Mouse (Mus musculus) limb, embryonic 11.5 days (tissue): ENCODE results near the gene 1700123O20Rik. TPM values are rescaled to one million over a fixed set of nuclear protein-coding genes. Genes with fewer than 3 reads are reported as not detected.

Source experiments
- ATAC-seq: fragments of 200-750 bp; cut with Nextera tagmentation; 2 replicates; pipeline ENCODE4 v1.8.0; 2017; ENCODE audit warnings: low read depth; ENCODE audit not compliant: insufficient number of reproducible peaks, low FRiP score, low TSS enrichment
- DNase-seq: peaks from one replicate; pipeline ENCODE4 v3.0.0-alpha.2; 2015; ENCODE audit warnings: low spot score
- H3K27ac ChIP-seq: fragments of 300-500 bp; sonication (generic); replicated peaks from 2 replicates; pipeline ENCODE4 v1.5.1; 2014; ENCODE audit warnings: low read depth, mild to moderate bottlenecking, low read length
- H3K27me3 ChIP-seq: fragments of 300-500 bp; sonication (generic); 2 replicates; pipeline ENCODE4 v1.6.1; 2014; ENCODE audit warnings: mild to moderate bottlenecking, low read length, mixed read lengths; ENCODE audit not compliant: control insufficient read depth, insufficient read depth
- H3K36me3 ChIP-seq: fragments of 300-500 bp; sonication (generic); 2 replicates; pipeline ENCODE4 v1.6.1; 2014; ENCODE audit warnings: mild to moderate bottlenecking, low read length, moderate library complexity, mixed read lengths; ENCODE audit not compliant: control insufficient read depth, insufficient read depth
- H3K4me1 ChIP-seq: fragments of 300-500 bp; sonication (generic); 2 replicates; pipeline ENCODE4 v1.6.1; 2014; ENCODE audit warnings: low read length, mixed read lengths; ENCODE audit not compliant: control insufficient read depth, insufficient read depth
- H3K4me2 ChIP-seq: fragments of 300-500 bp; sonication (generic); 2 replicates; pipeline ENCODE4 v1.6.1; 2014; ENCODE audit warnings: low read depth, mild to moderate bottlenecking, moderate library complexity; ENCODE audit not compliant: severe bottlenecking
- H3K4me3 ChIP-seq: fragments of 300-500 bp; sonication (generic); 2 replicates; pipeline ENCODE4 v1.5.1; 2014; ENCODE audit warnings: low read depth, low read length
- H3K9ac ChIP-seq: fragments of 300-500 bp; sonication (generic); 2 replicates; pipeline ENCODE4 v1.6.1; 2014; ENCODE audit warnings: mild to moderate bottlenecking, low read length
- H3K9me3 ChIP-seq: fragments of 300-500 bp; sonication (generic); 2 replicates; pipeline ENCODE4 v1.6.1; 2016; ENCODE audit warnings: low read length; ENCODE audit not compliant: control insufficient read depth
- WGBS: fragments of 180-500 bp; shearing (Covaris S2); extraction: QIAGEN DNeasy Blood & Tissue Kit; methylation state at CpG from one replicate; pipeline ENCODE4 v1.1.7; 2014; 5-methylcytosine and 5-hydroxymethylcytosine counted together
- polyA plus RNA-seq: library from polyadenylated mRNA; unstranded; fragments of >200 nt; fragmentation: Nextera tagmentation; extraction: Ambion mirVana; gene quantifications from 2 replicates; pipeline ENCODE4 v1.2.1, GENCODE M21; 2014

1700123O20Rik gene
- polyA plus RNA-seq, 1 experiment from 2014 or later: 114 TPM

DNA sequence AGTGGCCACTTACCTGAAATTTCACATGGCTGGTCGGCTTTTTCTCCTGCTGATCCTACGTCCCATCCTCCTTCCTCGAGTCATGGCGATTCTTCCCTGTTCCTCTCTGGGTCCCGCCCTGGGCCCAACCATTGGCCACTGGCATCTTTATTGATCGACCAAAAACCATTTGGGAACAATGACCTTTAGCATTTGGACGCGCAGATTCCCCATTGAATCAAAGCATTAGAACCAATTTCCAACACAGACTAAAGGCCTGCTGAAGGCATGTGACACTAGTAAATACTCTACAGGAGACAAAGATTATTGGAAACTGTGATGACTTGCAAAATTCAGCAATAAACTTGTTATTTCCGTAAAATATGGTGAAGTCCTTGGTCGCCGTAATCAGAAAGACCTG is 34.0 kb downstream of the 1700123O20Rik start:
- Histone ChIP-seq H3K27me3 (no peaks in the 10 kb centered on the region), H3K27ac (no peak overlapping the region), H3K4me1 (no peaks in the 10 kb centered on the region), H3K36me3 (no peaks in the 10 kb centered on the region), H3K9ac (no peak overlapping the region), H3K4me2 (no peak overlapping the region), H3K4me3 (no peak overlapping the region), H3K9me3 (no peaks in the 10 kb centered on the region)
- ATAC-seq (no peak), DNase-seq (no peak)
- 93% methylated on average over 11 of the region's 11 CpGs for WGBS

DNA sequence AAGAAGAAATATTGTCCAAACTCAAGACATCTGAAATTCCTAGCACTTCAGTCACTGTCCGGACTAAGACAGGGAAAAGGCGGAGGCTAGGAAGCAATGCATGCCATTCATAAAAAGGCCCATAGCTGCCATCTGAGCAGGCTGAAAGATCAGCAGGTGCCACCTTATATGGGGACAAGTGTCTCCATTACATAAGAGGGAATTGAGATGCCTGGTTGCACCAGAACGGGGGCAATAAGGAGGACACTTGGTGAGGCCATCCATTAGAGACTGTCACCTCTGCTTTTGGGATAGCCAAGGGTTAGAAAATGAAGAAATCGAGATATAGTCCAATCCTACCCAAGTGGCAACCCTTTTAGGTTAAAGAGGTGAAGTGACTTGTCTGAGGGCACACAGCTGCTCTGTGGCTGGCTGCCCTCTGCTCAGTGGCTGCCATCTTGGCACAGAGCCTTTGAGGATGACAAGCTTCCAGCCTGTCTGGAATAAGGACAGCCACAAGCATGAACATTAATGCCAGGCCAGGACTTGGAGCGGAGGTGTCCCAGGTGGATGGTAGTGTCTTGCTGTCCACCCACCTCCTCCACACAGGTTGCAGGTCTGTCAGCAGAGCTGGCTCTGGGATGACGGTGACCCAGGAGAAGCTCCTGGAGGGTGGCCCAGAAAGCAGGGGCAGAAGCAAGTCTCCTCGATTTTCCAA is 34.8 kb downstream of the 1700123O20Rik start:
- Histone ChIP-seq H3K27me3 (no peaks in the 10 kb centered on the region), H3K4me1 (no peaks in the 10 kb centered on the region), H3K9ac (no peak overlapping the region), H3K36me3 (no peaks in the 10 kb centered on the region), H3K27ac (no peak overlapping the region), H3K4me2 (no peak overlapping the region), H3K9me3 (no peaks in the 10 kb centered on the region), H3K4me3 (no peak overlapping the region)
- WGBS: 89% methylated on average over 7 of the region's 7 CpGs
- ATAC-seq (no peak), DNase-seq (no peak)

DNA sequence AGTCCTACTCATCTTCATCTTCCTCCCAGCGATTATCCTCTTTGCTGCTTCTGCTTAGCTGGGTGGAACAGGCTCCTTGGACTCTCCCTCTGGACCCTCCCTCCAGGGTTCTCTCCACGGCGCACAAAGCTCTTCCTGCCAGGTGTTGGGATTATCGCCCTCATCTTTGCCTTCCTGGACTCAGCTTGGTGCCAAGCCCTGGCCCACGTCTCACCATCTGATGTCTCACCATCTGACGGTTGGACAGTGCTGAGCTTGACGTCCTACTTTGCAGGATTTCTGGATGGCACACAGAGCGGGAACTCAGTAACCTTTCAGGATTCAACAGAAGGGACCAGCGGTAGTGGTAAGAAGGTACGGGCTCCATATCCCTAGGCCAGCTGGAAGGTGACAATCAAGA is 35.7 kb downstream of the 1700123O20Rik start:
- no peak overlapping the region for H3K9ac ChIP-seq
- no peak overlapping the region for H3K27ac ChIP-seq
- H3K4me1 ChIP-seq: no peaks in the 10 kb centered on the region
- WGBS: 80% methylated on average over 10 of the region's 10 CpGs
- no peak overlapping the region for H3K4me2 ChIP-seq
- no peaks in the 10 kb centered on the region for H3K36me3 ChIP-seq
- ATAC-seq (no peak), DNase-seq (no peak)
- H3K4me3 ChIP-seq: no peak overlapping the region
- no peaks in the 10 kb centered on the region for H3K9me3 ChIP-seq
- H3K27me3 ChIP-seq: no peaks in the 10 kb centered on the region

DNA sequence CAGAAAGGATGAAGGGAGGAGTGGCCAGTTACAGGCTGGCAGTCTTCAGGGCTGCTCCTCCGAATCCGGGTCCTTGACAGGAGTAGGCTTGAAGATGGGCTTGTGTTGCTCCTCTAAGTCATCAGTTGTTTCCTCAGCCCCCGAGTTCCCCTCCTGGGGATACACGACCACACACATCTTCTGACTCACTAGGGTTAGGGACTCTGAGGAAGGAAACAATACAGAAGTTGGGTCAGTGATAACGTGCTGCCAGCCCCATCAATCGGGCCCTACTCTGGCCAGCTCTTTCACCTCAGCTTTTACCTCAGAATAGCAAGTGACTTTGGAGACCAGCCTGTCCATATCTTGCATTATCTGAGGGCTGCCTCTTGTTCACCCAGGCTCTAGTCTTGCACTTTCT is 38.0 kb downstream of the 1700123O20Rik start:
- H3K4me1 ChIP-seq: no peaks in the 10 kb centered on the region
- H3K27ac ChIP-seq: no peak overlapping the region
- H3K4me3 ChIP-seq: no peak overlapping the region
- H3K9me3 ChIP-seq: no peaks in the 10 kb centered on the region
- no peak for DNase-seq
- H3K9ac ChIP-seq: no peak overlapping the region
- H3K36me3 ChIP-seq: no peaks in the 10 kb centered on the region
- no peaks in the 10 kb centered on the region for H3K27me3 ChIP-seq
- 84% methylated on average over 6 of the region's 6 CpGs for WGBS
- no peak overlapping the region for H3K4me2 ChIP-seq
- no peak for ATAC-seq

DNA sequence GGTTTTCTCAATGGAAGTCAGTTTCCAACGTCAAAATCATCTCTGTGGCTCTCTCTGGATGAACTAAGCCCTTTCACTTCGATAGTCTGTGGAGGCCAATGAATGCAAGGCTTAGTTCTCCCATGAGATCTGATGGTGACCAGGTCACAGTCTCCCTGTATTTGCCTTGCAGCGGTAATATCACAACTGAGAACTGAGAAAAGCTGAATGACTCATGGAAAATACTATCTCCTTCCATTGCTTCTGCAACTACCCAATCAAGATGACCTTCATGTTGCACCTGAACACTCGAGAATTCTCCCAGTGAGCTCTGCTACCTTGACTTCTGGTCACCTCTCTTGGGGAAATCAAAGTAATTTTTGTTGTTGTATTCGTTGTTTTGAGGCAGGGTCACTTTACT is 41.5 kb downstream of the 1700123O20Rik start:
- H3K4me3 ChIP-seq: no peak overlapping the region
- no peaks in the 10 kb centered on the region for H3K4me1 ChIP-seq
- ATAC-seq: no peak
- no peaks in the 10 kb centered on the region for H3K9me3 ChIP-seq
- no peaks in the 10 kb centered on the region for H3K27me3 ChIP-seq
- no peak overlapping the region for H3K9ac ChIP-seq
- H3K27ac ChIP-seq: no peak overlapping the region
- WGBS: 79% methylated on average over 5 of the region's 5 CpGs
- H3K36me3 ChIP-seq: no peaks in the 10 kb centered on the region
- H3K4me2 ChIP-seq: no peak overlapping the region
- no peak for DNase-seq

DNA sequence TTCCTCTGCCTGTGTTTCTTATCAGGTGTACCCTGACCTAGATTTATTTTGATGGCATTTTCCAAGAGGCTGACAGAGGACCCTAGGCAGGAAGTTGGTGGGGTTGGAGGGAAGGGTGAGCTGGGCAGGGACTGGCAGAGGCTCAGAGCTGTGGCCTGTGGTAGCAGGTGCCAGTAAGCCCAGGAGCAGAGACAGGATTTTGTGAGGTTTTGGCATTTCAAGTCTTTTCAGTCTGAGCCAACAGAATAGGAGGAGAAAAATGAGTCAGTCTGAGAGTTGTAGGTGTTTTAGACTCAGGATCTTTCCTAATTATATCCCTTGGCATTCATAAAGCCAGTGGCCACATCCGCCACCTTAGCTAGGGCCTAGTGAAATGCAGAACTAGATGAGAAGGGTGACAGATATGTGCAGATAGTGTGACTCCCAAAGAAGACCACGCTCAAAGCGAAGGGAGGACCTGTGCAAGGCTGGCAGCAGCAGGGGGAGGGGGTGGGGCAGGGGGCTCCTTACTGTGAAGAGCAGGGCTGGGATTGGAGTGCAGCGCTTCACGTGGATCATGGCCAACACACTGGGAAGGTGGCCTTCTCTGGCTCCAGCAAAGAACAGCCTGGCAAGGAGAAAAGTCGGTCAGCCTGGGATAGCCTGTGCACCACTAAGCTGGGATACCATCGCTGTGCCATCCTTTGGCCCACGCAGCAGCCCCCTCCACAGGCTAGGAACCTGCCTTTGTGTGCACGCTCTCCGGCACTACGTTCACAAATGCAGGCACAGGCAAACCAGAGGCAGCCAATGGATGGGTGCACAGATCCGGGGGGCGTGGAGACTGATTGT is 43.0 kb downstream of the 1700123O20Rik start:
- Histone ChIP-seq H3K4me3 (no peak overlapping the region), H3K9me3 (no peaks in the 10 kb centered on the region), H3K27me3 (no peaks in the 10 kb centered on the region), H3K4me1 (no peaks in the 10 kb centered on the region), H3K27ac (no peak overlapping the region), H3K9ac (no peak overlapping the region), H3K4me2 (no peak overlapping the region), H3K36me3 (no peaks in the 10 kb centered on the region)
- DNase-seq: no peak
- ATAC-seq: no peak
- WGBS: 72% methylated on average over 13 of the region's 13 CpGs

DNA sequence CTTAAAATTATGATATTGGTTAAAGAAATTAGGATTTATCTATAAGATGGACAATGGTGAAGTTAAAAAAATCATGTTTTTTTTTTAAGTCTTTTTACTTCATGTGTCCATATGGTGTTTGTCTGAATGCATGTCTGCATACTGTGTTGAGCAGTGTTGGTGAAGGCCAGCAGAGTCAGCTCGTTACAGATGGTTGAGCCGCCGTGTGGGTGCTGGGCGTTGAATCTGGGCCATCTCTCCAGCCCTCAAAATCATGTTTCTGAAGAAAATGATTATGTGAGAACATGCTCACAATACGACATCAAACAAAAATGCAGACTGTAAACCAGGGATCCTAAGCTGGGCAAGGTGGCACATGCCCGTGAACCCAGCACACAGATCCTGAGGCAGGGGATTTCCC is 44.3 kb downstream of the 1700123O20Rik start:
- DNase-seq: no peak
- WGBS: 90% methylated on average over 6 of the region's 6 CpGs

DNA sequence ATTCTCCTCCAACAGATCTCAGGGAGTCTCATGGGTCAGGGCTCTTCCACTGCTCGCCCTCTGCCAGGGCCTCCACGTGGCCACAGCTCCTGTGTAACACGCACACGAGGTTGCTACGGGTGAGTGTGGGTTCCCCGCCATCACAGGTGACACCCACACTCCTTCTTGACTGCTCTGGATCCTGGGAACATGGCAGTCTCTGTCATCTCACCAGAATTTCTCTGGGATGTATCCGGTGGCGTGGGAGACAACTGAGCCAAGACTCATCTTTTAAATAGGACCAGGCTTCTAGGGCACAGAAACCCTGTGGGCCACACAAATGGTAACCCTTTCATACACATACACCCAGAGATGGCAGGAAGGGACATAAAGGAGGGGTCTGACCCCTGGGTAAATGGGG is 46.2 kb downstream of the 1700123O20Rik start:
- Histone ChIP-seq H3K4me2 (no peak overlapping the region), H3K27me3 (no peaks in the 10 kb centered on the region), H3K4me1 (no peaks in the 10 kb centered on the region), H3K9me3 (no peaks in the 10 kb centered on the region), H3K9ac (no peak overlapping the region), H3K27ac (no peak overlapping the region), H3K4me3 (no peak overlapping the region), H3K36me3 (no peaks in the 10 kb centered on the region)
- DNase-seq (no peak), ATAC-seq (no peak)
- WGBS: 87% methylated on average over 8 of the region's 8 CpGs

More for the DNA sequence above, 44.3 kb downstream of the 1700123O20Rik start:
- no peak overlapping the region for H3K4me3 ChIP-seq
- H3K9me3 ChIP-seq: no peaks in the 10 kb centered on the region
- H3K27ac ChIP-seq: no peak overlapping the region
- H3K27me3 ChIP-seq: no peaks in the 10 kb centered on the region
- ATAC-seq: no peak
- H3K4me2 ChIP-seq: no peak overlapping the region
- H3K9ac ChIP-seq: no peak overlapping the region
- no peaks in the 10 kb centered on the region for H3K36me3 ChIP-seq
- no peaks in the 10 kb centered on the region for H3K4me1 ChIP-seq
